Mouse (Mus musculus) urinary bladder, postnatal 25 days (tissue): ENCODE measurements at regions not wholly inside any gene's neighbourhood (a gene's known extent, or its start where the extent isn't known, plus 50 kb on each side); places are given as distances from the start of the nearest gene placed in this dataset.
A peak's percentile ranks its signal among the peaks of the same experiment; 100 is the strongest.

Experiments
- DNase-seq: peaks from one replicate; pipeline ENCODE4 v3.0.0; 2022; ENCODE audit warnings: low spot score

GRCm38 (mm10) chr8:6582732-6583131 is 1477.6 kb upstream of the Slc10a2 start:
- no peak for DNase-seq

GRCm38 (mm10) chr8:6577868-6578634 is 1472.9 kb upstream of the Slc10a2 start:
- DNase-seq: no peak

- no peak for DNase-seq
Observed at GRCm38 (mm10) chr8:6575241-6575640, 1470.1 kb upstream of the Slc10a2 start.

- DNase-seq: no peak
Observed at GRCm38 (mm10) chr8:6573492-6573891, 1468.3 kb upstream of the Slc10a2 start.

- DNase-seq: peak; percentile 90
Observed at GRCm38 (mm10) chr8:6572066-6572665, 1467.0 kb upstream of the Slc10a2 start.

GRCm38 (mm10) chr8:6550965-6551364 is 1445.8 kb upstream of the Slc10a2 start:
- DNase-seq: no peak

- DNase-seq: no peak
Observed at GRCm38 (mm10) chr8:6527171-6527570, 1422.0 kb upstream of the Slc10a2 start.

GRCm38 (mm10) chr8:6515882-6516682 is 1410.9 kb upstream of the Slc10a2 start:
- DNase-seq: no peak

- DNase-seq: no peak
Observed at GRCm38 (mm10) chr8:6492453-6492852, 1387.3 kb upstream of the Slc10a2 start.

- no peak for DNase-seq
Observed at GRCm38 (mm10) chr8:6481966-6482365, 1376.8 kb upstream of the Slc10a2 start.

GRCm38 (mm10) chr8:6471089-6471488 is 1365.9 kb upstream of the Slc10a2 start:
- DNase-seq: no peak

GRCm38 (mm10) chr8:6456553-6457180 is 1351.5 kb upstream of the Slc10a2 start:
- no peak for DNase-seq

- no peak for DNase-seq
Observed at GRCm38 (mm10) chr8:6448301-6448700, 1343.2 kb upstream of the Slc10a2 start.

GRCm38 (mm10) chr8:6439069-6439468 is 1333.9 kb upstream of the Slc10a2 start:
- no peak for DNase-seq
